Mouse (Mus musculus): ENCODE measurements around the gene Tagln.

Gene Tagln

GRCm38 (mm10) chr9:45946182-45946871, 10.5 kb upstream of the Tagln start:
- no peak for DNase-seq (ENCODE audit: low spot score)

- peak; percentile 49 for DNase-seq (ENCODE audit: low spot score)
These were observed 9.9 kb upstream of the Tagln start for GRCm38 (mm10) chr9:45945721-45946120.

- no peak for DNase-seq (ENCODE audit: low spot score)
These were observed 8.9 kb upstream of the Tagln start for GRCm38 (mm10) chr9:45944506-45945400.

- DNase-seq (ENCODE audit: low spot score), result peak; percentile 37
These were observed 8.0 kb upstream of the Tagln start for GRCm38 (mm10) chr9:45943628-45944505.

GRCm38 (mm10) chr9:45942916-45943315, 7.1 kb upstream of the Tagln start:
- DNase-seq (ENCODE audit: low spot score), result no peak

- peak; percentile 40 for DNase-seq (ENCODE audit: low spot score)
These were observed 6.6 kb upstream of the Tagln start for GRCm38 (mm10) chr9:45942464-45942863.

- DNase-seq (ENCODE audit: low spot score), result peak; percentile 71
These were observed 5.6 kb upstream of the Tagln start for GRCm38 (mm10) chr9:45941329-45941888.

- peak; percentile 36 for DNase-seq (ENCODE audit: low spot score)
These were observed 3.9 kb upstream of the Tagln start for GRCm38 (mm10) chr9:45939794-45940193.

GRCm38 (mm10) chr9:45938952-45939637, 3.2 kb upstream of the Tagln start:
- peak; percentile 41 for DNase-seq (ENCODE audit: low spot score)

GRCm38 (mm10) chr9:45938088-45938487, 2.2 kb upstream of the Tagln start:
- DNase-seq (ENCODE audit: low spot score), result peak; percentile 47

- DNase-seq (ENCODE audit: low spot score), result peak; percentile 85
These were observed 1.0 kb upstream of the Tagln start for GRCm38 (mm10) chr9:45936883-45937282.

- no peak for DNase-seq (ENCODE audit: low spot score)
These were observed 3.1 kb downstream of the Tagln start for GRCm38 (mm10) chr9:45932571-45933415.

- no peak for DNase-seq (ENCODE audit: low spot score)
These were observed 3.9 kb downstream of the Tagln start for GRCm38 (mm10) chr9:45931958-45932357.

- no peak for DNase-seq (ENCODE audit: low spot score)
These were observed 6.6 kb downstream of the Tagln start for GRCm38 (mm10) chr9:45929285-45929684.

GRCm38 (mm10) chr9:45919895-45920294, 16.0 kb downstream of the Tagln start:
- no peak for DNase-seq (ENCODE audit: low spot score)

- DNase-seq (ENCODE audit: low spot score), result peak; percentile 74
These were observed 18.6 kb downstream of the Tagln start for GRCm38 (mm10) chr9:45917041-45917934.

- no peak for DNase-seq (ENCODE audit: low spot score)
These were observed 20.2 kb downstream of the Tagln start for GRCm38 (mm10) chr9:45915659-45916058.

- peak; percentile 85 for DNase-seq (ENCODE audit: low spot score)
These were observed 24.2 kb downstream of the Tagln start for GRCm38 (mm10) chr9:45911673-45912072.

- no peak for DNase-seq (ENCODE audit: low spot score)
These were observed 24.9 kb downstream of the Tagln start for GRCm38 (mm10) chr9:45910995-45911394.
